Mouse (Mus musculus) kidney, embryonic 15.5 days (tissue): Measurements from ENCODE around the gene Defb41. TPM values are rescaled to one million over a fixed set of nuclear protein-coding genes. Genes with fewer than 3 reads are reported as not detected.

Experiments
- polyA plus RNA-seq: library from polyadenylated mRNA; unstranded; fragments of >200 nt; fragmentation: Nextera tagmentation; extraction: Ambion mirVana; gene quantifications from 2 replicates; pipeline ENCODE4 v1.2.1, GENCODE M21; 2015

Gene Defb41
- polyA plus RNA-seq, 1 experiment from 2014 or later, result not detected

Other genes with a start within 250 kb of the Defb41 start
- not detected in 2 replicates for gene Crisp4, start 119.2 kb downstream of the Defb41 start, polyA plus RNA-seq
- gene Defb18, start 27.7 kb downstream of the Defb41 start, polyA plus RNA-seq, result not detected in 2 replicates